Mouse (Mus musculus) C2C12 (cell line): ENCODE data around the gene Kif1a. TPM values are rescaled to one million over a fixed set of nuclear protein-coding genes. Genes with fewer than 3 reads are reported as not detected.

Experiments
- H3K27me3 ChIP-seq: one replicate; pipeline ENCODE4 v1.6.1; 2011; ENCODE audit not compliant: control insufficient read depth, insufficient read depth, insufficient read length
- H3K36me3 ChIP-seq: one replicate; pipeline ENCODE4 v1.6.1; 2011; ENCODE audit not compliant: control insufficient read depth, insufficient read depth
- H3K4me3 ChIP-seq: one replicate; pipeline ENCODE4 v1.5.1; 2011; ENCODE audit warnings: mild to moderate bottlenecking, control low read depth; ENCODE audit not compliant: poor library complexity, insufficient read depth, severe bottlenecking
- H3K79me2 ChIP-seq: one replicate; pipeline ENCODE4 v1.6.1; 2011; ENCODE audit not compliant: control insufficient read depth, insufficient read depth
- H3K79me3 ChIP-seq: one replicate; pipeline ENCODE4 v1.6.1; 2011; ENCODE audit warnings: low read depth, control low read depth
- H3ac ChIP-seq: one replicate; pipeline ENCODE3; 2011; ENCODE audit warnings: low read depth; ENCODE audit not compliant: control insufficient read depth, insufficient read length
- CEBPB ChIP-seq: IDR thresholded peaks from one replicate; pipeline ENCODE4 v1.6.1; 2011; ENCODE audit warnings: low read depth, mild to moderate bottlenecking, control low read depth, moderate library complexity
- CTCF ChIP-seq: IDR thresholded peaks from one replicate; pipeline ENCODE4 v1.5.1; 2011; ENCODE audit not compliant: control insufficient read depth, insufficient read depth, insufficient read length
- FOSL1 ChIP-seq: IDR thresholded peaks from one replicate; pipeline ENCODE4 v1.8.0; 2011; ENCODE audit warnings: mild to moderate bottlenecking, low read length; ENCODE audit not compliant: poor library complexity, insufficient read depth, severe bottlenecking
- MAX ChIP-seq: IDR thresholded peaks from one replicate; pipeline ENCODE4 v1.6.1; 2011; ENCODE audit warnings: mild to moderate bottlenecking, control low read depth
- MYOD1 ChIP-seq: IDR thresholded peaks from one replicate; pipeline ENCODE4 v1.6.1; 2011; ENCODE audit warnings: low read depth; ENCODE audit not compliant: control insufficient read depth, insufficient read length
- MYOG ChIP-seq: IDR thresholded peaks from one replicate; pipeline ENCODE4 v1.6.1; 2011; ENCODE audit not compliant: control insufficient read depth, insufficient read length; ENCODE audit errors: extremely low read depth
- USF1 ChIP-seq: IDR thresholded peaks from one replicate; pipeline ENCODE4 v1.6.1; 2011; ENCODE audit warnings: low read depth, mild to moderate bottlenecking, control low read depth, moderate library complexity
- polyA plus RNA-seq: library from polyadenylated mRNA; unstranded; fragments of >200 nt; fragmentation: generic; extraction: Trizol; gene quantifications from one replicate; pipeline ENCODE4 v1.2.1, GENCODE M21; 2012; ENCODE audit warnings: missing spikeins

The Kif1a gene
- polyA plus RNA-seq, 1 experiment, result 3.4 TPM

- Histone ChIP-seq H3K36me3 (no peaks in the 10 kb centered on the region), H3K79me3 (no peaks in the 10 kb centered on the region), H3K79me2 (no peaks in the 10 kb centered on the region), H3K4me3 (no peak overlapping the region), H3K27me3 (peaks cover 13% of the 10 kb centered on the region), H3ac (no peak overlapping the region)
- TF ChIP-seq CEBPB, result no peak
- TF ChIP-seq USF1, result no peak
- TF ChIP-seq MYOG, result no peak
- TF ChIP-seq MAX, result no peak
- TF ChIP-seq MYOD1, result no peak
- no peak for TF ChIP-seq CTCF
- no peak for TF ChIP-seq FOSL1
Measured at GRCm38 (mm10) chr1:93124066-93124465, 22.3 kb upstream of the Kif1a start.

GRCm38 (mm10) chr1:93123179-93123854 lies 21.6 kb upstream of the Kif1a start:
- Histone ChIP-seq H3K79me3 (no peaks in the 10 kb centered on the region), H3K27me3 (peaks cover 13% of the 10 kb centered on the region), H3K36me3 (no peaks in the 10 kb centered on the region), H3ac (no peak overlapping the region), H3K79me2 (no peaks in the 10 kb centered on the region), H3K4me3 (no peak overlapping the region)
- TF ChIP-seq MYOD1, result no peak
- no peak for TF ChIP-seq CEBPB
- no peak for TF ChIP-seq FOSL1
- TF ChIP-seq MYOG, result no peak
- TF ChIP-seq USF1, result no peak
- TF ChIP-seq CTCF, result no peak
- TF ChIP-seq MAX, result no peak

- Histone ChIP-seq H3K36me3 (no peaks in the 10 kb centered on the region), H3K4me3 (no peak overlapping the region), H3K27me3 (peaks cover 14% of the 10 kb centered on the region), H3K79me2 (no peaks in the 10 kb centered on the region), H3K79me3 (no peaks in the 10 kb centered on the region), H3ac (no peak overlapping the region)
- TF ChIP-seq MAX (no peak), CEBPB (no peak), USF1 (no peak), MYOG (no peak), MYOD1 (no peak), FOSL1 (no peak), CTCF (no peak)
Measured at GRCm38 (mm10) chr1:93118816-93119215, 17.1 kb upstream of the Kif1a start.

- TF ChIP-seq CTCF, result no peak
- no peak for TF ChIP-seq FOSL1
- no peak for TF ChIP-seq MAX
- no peak for TF ChIP-seq USF1
- TF ChIP-seq MYOD1, result no peak
- no peak for TF ChIP-seq MYOG
- no peak for TF ChIP-seq CEBPB
- no peaks in the 10 kb centered on the region for H3K36me3 ChIP-seq
- H3ac ChIP-seq, result no peak overlapping the region
- peak overlapping the region; percentile 6 for H3K4me3 ChIP-seq
- H3K79me3 ChIP-seq, result no peaks in the 10 kb centered on the region
- H3K79me2 ChIP-seq, result no peaks in the 10 kb centered on the region
- peaks cover 13% of the 10 kb centered on the region for H3K27me3 ChIP-seq
Measured at GRCm38 (mm10) chr1:93115471-93115870, 13.7 kb upstream of the Kif1a start.

GRCm38 (mm10) chr1:93114713-93115463 lies 13.1 kb upstream of the Kif1a start:
- Histone ChIP-seq H3K79me3 (no peaks in the 10 kb centered on the region), H3K36me3 (no peaks in the 10 kb centered on the region), H3ac (no peak overlapping the region), H3K4me3 (peak overlapping the region; percentile 6), H3K27me3 (peaks cover 13% of the 10 kb centered on the region), H3K79me2 (no peaks in the 10 kb centered on the region)
- no peak for TF ChIP-seq MYOD1
- TF ChIP-seq FOSL1, result no peak
- no peak for TF ChIP-seq MYOG
- TF ChIP-seq MAX, result no peak
- TF ChIP-seq USF1, result no peak
- TF ChIP-seq CEBPB, result no peak
